Comparison of ENCODE assay signal across 26 mouse cellular contexts in the genomic region with DNA sequence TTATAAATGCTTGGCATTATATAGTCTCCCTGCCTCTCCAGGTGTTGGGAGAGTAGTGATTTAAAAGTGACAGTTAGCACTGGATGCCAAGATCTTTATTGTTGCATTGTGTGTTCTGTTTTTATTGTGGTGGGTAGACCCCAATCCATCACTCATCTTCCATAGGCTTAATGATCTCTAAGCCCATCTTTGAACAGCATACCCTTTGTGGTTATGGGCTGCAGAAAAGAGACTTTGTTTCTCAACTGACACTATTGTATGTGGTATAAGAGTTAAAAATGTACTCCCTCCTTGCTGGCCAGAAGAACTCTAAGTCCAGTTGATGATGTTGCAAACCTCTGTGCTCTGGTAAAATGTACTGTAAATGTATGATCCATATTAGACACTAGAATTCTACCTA.
"Had no signal": no experiment of that assay in that cellular context is flagged by ENCODE, and none has a peak within 500 bp of the region (broad histone marks: within the 10 kb centered on the region; RNA-seq: fewer than 3 reads in every experiment).

No protein-coding gene starts in this region.

- DNase-seq: layer of hippocampus, postnatal 36 days; left cerebral cortex, postnatal 4 days; liver; liver, embryonic 13.5 days; liver, postnatal 0 days; lung, postnatal 14 days; midbrain, embryonic 14.5 days had no signal

- H3K4me3 ChIP-seq: left cerebral cortex, adult 2 months; limb, embryonic 10.5 days; limb, embryonic 12.5 days; limb, embryonic 13.5 days; limb, embryonic 15.5 days; liver, embryonic 12.5 days; liver, embryonic 13.5 days; liver, embryonic 15.5 days; megakaryocyte, embryonic 14.5 days; midbrain, embryonic 10.5 days; midbrain, embryonic 12.5 days; midbrain, embryonic 13.5 days; midbrain, embryonic 15.5 days; myocyte; neural tube, embryonic 12.5 days had no signal

- H3K9me3 ChIP-seq: limb, embryonic 10.5 days; limb, embryonic 12.5 days; limb, embryonic 13.5 days; limb, embryonic 15.5 days; liver, embryonic 12.5 days; liver, embryonic 13.5 days; liver, embryonic 15.5 days; megakaryocyte, embryonic 14.5 days; midbrain, embryonic 10.5 days; midbrain, embryonic 12.5 days; midbrain, embryonic 13.5 days; midbrain, embryonic 15.5 days; neural tube, embryonic 12.5 days had no signal

- H3K27me3 ChIP-seq: limb, embryonic 12.5 days; limb, embryonic 13.5 days; limb, embryonic 15.5 days; liver, embryonic 12.5 days; liver, embryonic 13.5 days; liver, embryonic 15.5 days; megakaryocyte, embryonic 14.5 days; midbrain, embryonic 12.5 days; midbrain, embryonic 13.5 days; midbrain, embryonic 15.5 days; neural tube, embryonic 12.5 days had no signal

- H3K9ac ChIP-seq: limb, embryonic 12.5 days; limb, embryonic 13.5 days; limb, embryonic 15.5 days; liver, embryonic 12.5 days; liver, embryonic 13.5 days; liver, embryonic 14.5 days; liver, embryonic 15.5 days; liver, postnatal 0 days; midbrain, embryonic 12.5 days; midbrain, embryonic 13.5 days; midbrain, embryonic 15.5 days; neural tube, embryonic 12.5 days had no signal

- ATAC-seq: liver, embryonic 12.5 days; liver, postnatal 0 days; midbrain, embryonic 13.5 days; midbrain, embryonic 15.5 days; midbrain, embryonic 16.5 days had no signal

- H3K27ac ChIP-seq: left cerebral cortex, adult 2 months; limb, embryonic 10.5 days; limb, embryonic 12.5 days; limb, embryonic 13.5 days; limb, embryonic 15.5 days; liver, embryonic 12.5 days; liver, embryonic 13.5 days; liver, embryonic 14.5 days; liver, embryonic 15.5 days; macrophage; midbrain, embryonic 10.5 days; midbrain, embryonic 12.5 days; midbrain, embryonic 13.5 days; midbrain, embryonic 15.5 days; neural tube, embryonic 12.5 days had no signal

- H3K36me3 ChIP-seq: limb, embryonic 10.5 days; limb, embryonic 12.5 days; limb, embryonic 13.5 days; limb, embryonic 15.5 days; liver, embryonic 12.5 days; liver, embryonic 13.5 days; liver, embryonic 15.5 days; midbrain, embryonic 10.5 days; midbrain, embryonic 12.5 days; midbrain, embryonic 13.5 days; midbrain, embryonic 15.5 days; neural tube, embryonic 12.5 days had no signal

- H3K4me1 ChIP-seq: limb, embryonic 10.5 days; limb, embryonic 12.5 days; limb, embryonic 13.5 days; limb, embryonic 15.5 days; liver, embryonic 12.5 days; liver, embryonic 13.5 days; liver, embryonic 15.5 days; megakaryocyte, embryonic 14.5 days; midbrain, embryonic 10.5 days; midbrain, embryonic 12.5 days; midbrain, embryonic 13.5 days; midbrain, embryonic 15.5 days; neural tube, embryonic 12.5 days had no signal

- H3K4me2 ChIP-seq: limb, embryonic 12.5 days; limb, embryonic 13.5 days; limb, embryonic 15.5 days; liver, embryonic 11.5 days; liver, embryonic 12.5 days; liver, embryonic 13.5 days; liver, embryonic 15.5 days; midbrain, embryonic 11.5 days; midbrain, embryonic 12.5 days; midbrain, embryonic 13.5 days; midbrain, embryonic 15.5 days; neural tube, embryonic 12.5 days had no signal
